ENCODE assay signal across 7 mouse cellular contexts in genomic region chr3:30514051-30514754, GRCm38 (mm10). TPM values are rescaled to one million over a fixed set of nuclear protein-coding genes. Genes with fewer than 3 reads are reported as not detected.
DNase-seq lines count a peak whose midpoint lies in the region; ATAC-seq and TF ChIP-seq lines count a peak whose summit lies in the region.

No protein-coding gene starts in this region.

- H3K9ac ChIP-seq in forebrain, postnatal 0 days = no peak overlapping the region
- no peak overlapping the region for H3K9ac ChIP-seq in intestine, postnatal 0 days (ENCODE audit: low read depth, low read length)
- peak overlapping the region; percentile 78 for H3K9ac ChIP-seq in lung, embryonic 16.5 days (ENCODE audit: low read length)

- H3K27me3 ChIP-seq in forebrain, postnatal 0 days (ENCODE audit: insufficient read depth, low read length) = peaks cover 65% of the 10 kb centered on the region
- peaks cover 86% of the 10 kb centered on the region for H3K27me3 ChIP-seq in intestine, postnatal 0 days (replicated peaks; ENCODE audit: control insufficient read depth, insufficient read depth, low read length)
- peaks cover 8% of the 10 kb centered on the region for H3K27me3 ChIP-seq in lung, embryonic 16.5 days (ENCODE audit: control insufficient read depth, insufficient read depth, low read depth, low read length)

- peak overlapping the region; percentile 11 for H3K4me3 ChIP-seq in forebrain, postnatal 0 days (ENCODE audit: low read depth, low read length)
- H3K4me3 ChIP-seq in intestine, postnatal 0 days (ENCODE audit: low read depth, low read length) = peak overlapping the region; percentile 36
- H3K4me3 ChIP-seq in lung, embryonic 16.5 days (ENCODE audit: low read length) = peak overlapping the region; percentile 56

- 2% methylated on average over 52 of the region's 52 CpGs for WGBS in forebrain, postnatal 0 days
- 1% methylated on average over 52 of the region's 52 CpGs for WGBS in intestine, postnatal 0 days
- WGBS in lung, embryonic 16.5 days = under 1% methylated on average over 52 of the region's 52 CpGs

- no peaks in the 10 kb centered on the region for H3K4me1 ChIP-seq in forebrain, postnatal 0 days (ENCODE audit: insufficient read depth)
- peaks cover 4% of the 10 kb centered on the region; the same call in 1 of the 2 replicates for H3K4me1 ChIP-seq in intestine, postnatal 0 days (replicated peaks; ENCODE audit: control insufficient read depth, insufficient read depth, low read length)
- peaks cover 11% of the 10 kb centered on the region; the same call in 1 of the 2 replicates for H3K4me1 ChIP-seq in lung, embryonic 16.5 days (replicated peaks; ENCODE audit: control insufficient read depth, insufficient read depth, low read length)

- no peaks in the 10 kb centered on the region for H3K9me3 ChIP-seq in forebrain, postnatal 0 days (ENCODE audit: low read length)
- no peaks in the 10 kb centered on the region for H3K9me3 ChIP-seq in intestine, postnatal 0 days (ENCODE audit: control insufficient read depth)
- no peaks in the 10 kb centered on the region for H3K9me3 ChIP-seq in lung, embryonic 16.5 days (ENCODE audit: control insufficient read depth, low read length)

- no peaks in the 10 kb centered on the region for H3K36me3 ChIP-seq in forebrain, postnatal 0 days (ENCODE audit: insufficient read depth)
- no peaks in the 10 kb centered on the region for H3K36me3 ChIP-seq in intestine, postnatal 0 days (ENCODE audit: control insufficient read depth, insufficient read depth)
- H3K36me3 ChIP-seq in lung, embryonic 16.5 days (ENCODE audit: control insufficient read depth, insufficient read depth, low read length) = no peaks in the 10 kb centered on the region

- no peak overlapping the region for H3K27ac ChIP-seq in forebrain, postnatal 0 days (ENCODE audit: low read depth, low read length)
- H3K27ac ChIP-seq in intestine, postnatal 0 days (ENCODE audit: low read depth, low read length) = no peak overlapping the region
- H3K27ac ChIP-seq in lung, embryonic 16.5 days (ENCODE audit: low read length) = peak overlapping the region; percentile 81

- TF ChIP-seq CTCF in forebrain, postnatal 0 days (IDR thresholded peaks at IDR 0.05; ENCODE audit: low read depth) = no peak
- TF ChIP-seq CTCF in intestine, postnatal 0 days (IDR thresholded peaks at IDR 0.05; ENCODE audit: low read depth) = no peak

- ATAC-seq in forebrain, postnatal 0 days = peak; percentile 6; the same call in 1 of the 2 replicates
- no peak for ATAC-seq in intestine, postnatal 0 days
- peak; percentile 12; the same call in 1 of the 2 replicates for ATAC-seq in lung, embryonic 16.5 days (ENCODE audit: low read depth)
- ATAC-seq in megakaryocyte-erythroid progenitor cell, adult 5-6 weeks (replicated peaks; ENCODE audit: low FRiP score, low TSS enrichment, poor library complexity, severe bottlenecking) = no peak

- peak overlapping the region; percentile 30 for H3K4me2 ChIP-seq in forebrain, postnatal 0 days (ENCODE audit: low read depth)
- peak overlapping the region; percentile 58 for H3K4me2 ChIP-seq in intestine, postnatal 0 days (replicated peaks; ENCODE audit: low read depth)
- H3K4me2 ChIP-seq in lung, embryonic 16.5 days (ENCODE audit: low read depth, low read length) = peak overlapping the region; percentile 89

- DNase-seq in urinary bladder, adult 2 months (ENCODE audit: low spot score) = peak; percentile 37
- DNase-seq in urinary bladder, postnatal 36 days (ENCODE audit: low spot score in 2 of 2) = no peak
- peak; percentile 73 for DNase-seq in forebrain, postnatal 0 days
- DNase-seq in thymus, postnatal 14 days = no peak

RNA-seq across cellular contexts. Expression of gene Mecom, which starts 33.6 kb away (rescaled TPM):
- 48.8 and 53.3 TPM in 2 replicates for polyA plus RNA-seq in urinary bladder, adult 2 months (2012; rRNA removed)
- total RNA-seq in forebrain, postnatal 0 days (2014; rRNA removed) = 3.2 and 3.9 TPM in 2 replicates
- 1.9 TPM in 2 replicates for polyA plus RNA-seq in forebrain, postnatal 0 days (2015; fragmentation: Nextera tagmentation; extraction: Ambion mirVana)
- polyA plus RNA-seq in intestine, postnatal 0 days (2015; fragmentation: Nextera tagmentation; extraction: Ambion mirVana) = 7.7 and 9.4 TPM in 2 replicates
- 69.5 and 73.4 TPM in 2 replicates for polyA plus RNA-seq in lung, embryonic 16.5 days (2015; fragmentation: Nextera tagmentation; extraction: Ambion mirVana)
- 1.5 TPM in 1 of 2 replicates, not detected in the other for total RNA-seq in megakaryocyte-erythroid progenitor cell, adult 5-6 weeks (2014; fragmentation: Nextera tagmentation)
- total RNA-seq in megakaryocyte-erythroid progenitor cell, adult 5-6 weeks (2017) = 6.5 and 8.8 TPM in 2 replicates

Comparison
In these comparisons a context has a peak if more than half of its experiments do, and no peak if none do; other contexts are left out.
1. DNase-seq: peak in urinary bladder, adult 2 months (single experiment) and forebrain, postnatal 0 days (single experiment); none in urinary bladder, postnatal 36 days (0 of 2) and thymus, postnatal 14 days (single experiment).
2. ATAC-seq: peak in forebrain, postnatal 0 days (single experiment) and lung, embryonic 16.5 days (single experiment); none in intestine, postnatal 0 days (single experiment) and megakaryocyte-erythroid progenitor cell, adult 5-6 weeks (single experiment).
3. H3K4me2 ChIP-seq: peak in every context shown above with its lines; median percentile 89 in lung, embryonic 16.5 days; 58 in intestine, postnatal 0 days; 30 in forebrain, postnatal 0 days.
4. Peak in every context shown above with its lines, with median percentiles within 50 percentile points of each other: H3K4me3 ChIP-seq.